Mouse (Mus musculus) liver, embryonic 14.5 days (tissue): Measurements from ENCODE around the gene Ppm1l. TPM values are rescaled to one million over a fixed set of nuclear protein-coding genes. Genes with fewer than 3 reads are reported as not detected.

ENCODE experiments used
- ATAC-seq: fragments of 200-750 bp; cut with Nextera tagmentation; 2 replicates; pipeline ENCODE4 v1.8.0; 2017; ENCODE audit warnings: moderate number of reproducible peaks, mild to moderate bottlenecking, moderate library complexity; ENCODE audit not compliant: insufficient read depth
- DNase-seq, 3 experiments: peaks; one replicate each; pipeline ENCODE4 v3.0.0-alpha.2; 2012 to 2013; ENCODE audit warnings: low read depth in 3 of 3, low spot score in 3 of 3
- H3K27ac ChIP-seq: fragments of 300-500 bp; sonication (generic); 2 replicates; pipeline ENCODE4 v1.5.1; 2014; ENCODE audit warnings: moderate library complexity, mild to moderate bottlenecking, control low read depth, inconsistent platforms
- H3K27me3 ChIP-seq: fragments of 300-500 bp; sonication (generic); 2 replicates; pipeline ENCODE4 v1.6.1; 2014; ENCODE audit warnings: mild to moderate bottlenecking, low read length, moderate library complexity; ENCODE audit not compliant: control insufficient read depth, insufficient read depth
- H3K36me3 ChIP-seq: fragments of 300-500 bp; sonication (generic); replicated peaks from 2 replicates; pipeline ENCODE4 v1.6.1; 2014; ENCODE audit warnings: low read depth; ENCODE audit not compliant: control insufficient read depth, insufficient read depth
- H3K4me1 ChIP-seq, 2 experiments: fragments of 200-500 bp in 1 of 2; fragments of 300-500 bp in 1 of 2; sonication (generic) in 1 of 2; replicated peaks; 2 replicates each; pipeline ENCODE4 v1.6.1; 2012 to 2014; ENCODE audit warnings: antibody characterized with exemption in 1 of 2, inconsistent platforms in 1 of 2, low read length in 1 of 2; ENCODE audit not compliant: control insufficient read depth in 2 of 2, insufficient read depth in 2 of 2
- H3K4me2 ChIP-seq: fragments of 300-500 bp; sonication (generic); 2 replicates; pipeline ENCODE4 v1.6.1; 2014; ENCODE audit warnings: low read depth, mild to moderate bottlenecking, control low read depth, moderate library complexity
- H3K4me3 ChIP-seq, 2 experiments: fragments of 200-500 bp in 1 of 2; fragments of 300-500 bp in 1 of 2; sonication (generic) in 1 of 2; 2 replicates each; pipeline ENCODE4 v1.5.1; 2012 to 2014; ENCODE audit warnings: low read depth in 2 of 2, low read length in 2 of 2, mild to moderate bottlenecking in 2 of 2, control low read depth in 1 of 2, inconsistent platforms in 1 of 2, moderate library complexity in 1 of 2; ENCODE audit not compliant: insufficient read depth in 1 of 2
- H3K9ac ChIP-seq: fragments of 300-500 bp; sonication (generic); replicated peaks from 2 replicates; pipeline ENCODE4 v1.6.1; 2014; ENCODE audit warnings: mild to moderate bottlenecking, control low read depth, moderate library complexity
- H3K9me3 ChIP-seq: fragments of 300-500 bp; sonication (generic); 2 replicates; pipeline ENCODE4 v1.6.1; 2016; ENCODE audit warnings: low read length, mixed read lengths; ENCODE audit not compliant: control insufficient read depth
- CTCF ChIP-seq: IDR thresholded peaks from 2 replicates; pipeline ENCODE4 v1.5.1; 2016; ENCODE audit warnings: antibody characterized with exemption, low read depth, control low read depth
- EP300 ChIP-seq: IDR thresholded peaks from 2 replicates; pipeline ENCODE4 v1.6.1; 2016; ENCODE audit warnings: antibody characterized with exemption, low read depth
- WGBS: fragments of 180-500 bp; shearing (Covaris S2); extraction: QIAGEN DNeasy Blood & Tissue Kit; methylation state at CpG from one replicate; pipeline ENCODE4 v1.1.7; 2014; ENCODE audit not compliant: insufficient replicate concordance; 5-methylcytosine and 5-hydroxymethylcytosine counted together
- polyA plus RNA-seq, 2 experiments: library from polyadenylated mRNA; depleted of rRNA in 1 of 2; stranded (reverse) in 1 of 2; unstranded in 1 of 2; fragments of >200 nt; fragmentation: Nextera tagmentation in 1 of 2; extraction: Ambion mirVana in 1 of 2; gene quantifications; 2 replicates each; pipeline versions ENCODE4 v1.2.1 to v1.2.3; 2012 to 2014

Gene Ppm1l
- polyA plus RNA-seq, 2 experiments, result 2.4 to 3.7 TPM

DNA sequence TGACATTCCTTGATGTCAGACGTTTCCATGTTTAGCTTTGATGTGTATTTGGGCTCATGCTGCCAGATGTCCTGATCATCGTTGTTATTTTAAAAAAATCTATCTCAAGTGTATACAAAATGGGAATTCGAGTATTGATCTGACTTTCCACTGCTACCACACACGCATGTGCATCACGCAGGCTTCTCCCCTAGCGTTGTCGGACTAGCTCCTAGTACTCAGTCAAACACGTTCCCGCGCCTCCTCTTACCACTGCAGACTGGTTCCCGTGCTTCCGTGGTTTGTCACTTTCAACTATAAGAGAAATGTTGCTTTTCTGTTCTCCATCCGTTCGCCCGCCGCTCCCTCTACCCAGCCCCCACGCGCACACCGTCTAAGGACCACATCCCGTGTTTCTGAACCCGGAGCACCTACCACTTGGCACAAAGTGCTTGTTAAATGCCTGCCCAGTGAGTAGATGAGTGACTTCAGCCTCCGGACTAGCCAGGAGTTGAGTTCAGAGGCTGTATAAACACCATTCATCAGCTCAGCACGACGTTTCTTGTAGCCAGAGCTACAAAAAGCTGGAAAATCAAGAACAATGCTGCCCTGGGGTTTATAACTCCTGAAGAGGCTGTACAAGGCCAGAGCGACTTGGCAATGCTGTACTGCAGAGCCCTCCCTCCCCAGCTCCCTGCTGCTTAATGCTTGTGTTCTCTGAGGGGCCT is 219.4 kb downstream of the Ppm1l start:
- Histone ChIP-seq H3K9me3 (no peaks in the 10 kb centered on the region), H3K36me3 (no peaks in the 10 kb centered on the region), H3K9ac (no peak overlapping the region), H3K4me2 (no peak overlapping the region), H3K4me3 (no peak overlapping the region), H3K27ac (no peak overlapping the region), H3K4me1 (no peaks in the 10 kb centered on the region), H3K27me3 (no peaks in the 10 kb centered on the region)
- no peak for DNase-seq
- 80% methylated on average over 25 of the region's 25 CpGs for WGBS
- no peak for ATAC-seq
- no peak for TF ChIP-seq CTCF
- TF ChIP-seq EP300, result no peak

DNA sequence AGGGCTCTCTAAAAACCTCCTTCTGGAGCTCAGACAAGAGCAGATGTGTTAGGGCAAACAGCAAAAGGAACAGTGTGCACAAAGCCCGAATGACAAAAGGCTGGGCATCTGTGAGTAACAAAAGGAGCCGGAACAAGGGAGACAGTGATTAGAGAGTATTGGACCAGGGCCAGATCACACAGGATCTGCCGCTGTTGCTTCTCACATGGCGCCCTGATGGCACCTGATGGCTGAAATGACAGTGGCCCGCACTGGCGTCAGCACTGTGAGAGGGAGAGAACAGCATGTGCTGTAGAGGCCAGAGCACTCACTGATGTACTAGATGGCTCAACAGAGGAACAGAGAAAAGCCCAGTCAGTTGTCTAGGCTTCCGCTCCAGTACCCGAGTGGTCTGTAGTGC is 226.3 kb downstream of the Ppm1l start:
- no peak for DNase-seq
- no peaks in the 10 kb centered on the region for H3K36me3 ChIP-seq
- WGBS, result 85% methylated on average over 8 of the region's 8 CpGs
- no peak for TF ChIP-seq CTCF
- no peak overlapping the region for H3K4me2 ChIP-seq
- H3K4me3 ChIP-seq, result no peak overlapping the region
- no peak for ATAC-seq
- no peaks in the 10 kb centered on the region for H3K4me1 ChIP-seq
- no peak overlapping the region for H3K9ac ChIP-seq
- H3K9me3 ChIP-seq, result no peaks in the 10 kb centered on the region
- no peaks in the 10 kb centered on the region for H3K27me3 ChIP-seq
- no peak overlapping the region for H3K27ac ChIP-seq

DNA sequence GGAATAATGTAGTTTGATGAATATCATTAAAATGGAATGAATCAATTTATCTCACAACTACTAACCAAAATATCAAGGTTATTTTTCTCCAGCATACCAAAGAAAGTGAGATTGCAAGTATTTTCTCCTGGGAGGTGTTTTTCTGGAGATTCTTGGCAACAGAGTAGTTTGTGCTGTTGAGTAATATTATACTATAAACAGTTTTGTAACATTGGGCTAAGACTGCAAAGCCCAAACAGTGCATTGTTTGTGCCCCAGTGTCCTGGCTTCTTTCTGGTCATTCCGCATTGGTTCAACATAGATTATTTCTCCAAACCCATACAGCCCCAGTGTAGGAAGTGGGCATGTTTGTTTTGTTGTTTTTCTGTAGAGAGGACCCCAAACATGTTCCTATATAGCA is 227.1 kb downstream of the Ppm1l start:
- no peak overlapping the region for H3K4me3 ChIP-seq
- H3K4me1 ChIP-seq, result no peaks in the 10 kb centered on the region
- no peak for DNase-seq
- H3K9me3 ChIP-seq, result no peaks in the 10 kb centered on the region
- H3K4me2 ChIP-seq, result no peak overlapping the region
- no peak for ATAC-seq
- H3K36me3 ChIP-seq, result no peaks in the 10 kb centered on the region
- TF ChIP-seq EP300 (no peak), CTCF (no peak)
- H3K9ac ChIP-seq, result no peak overlapping the region
- WGBS, result 86% methylated on average over 1 of the region's 1 CpGs
- no peak overlapping the region for H3K27ac ChIP-seq
- H3K27me3 ChIP-seq, result no peaks in the 10 kb centered on the region

DNA sequence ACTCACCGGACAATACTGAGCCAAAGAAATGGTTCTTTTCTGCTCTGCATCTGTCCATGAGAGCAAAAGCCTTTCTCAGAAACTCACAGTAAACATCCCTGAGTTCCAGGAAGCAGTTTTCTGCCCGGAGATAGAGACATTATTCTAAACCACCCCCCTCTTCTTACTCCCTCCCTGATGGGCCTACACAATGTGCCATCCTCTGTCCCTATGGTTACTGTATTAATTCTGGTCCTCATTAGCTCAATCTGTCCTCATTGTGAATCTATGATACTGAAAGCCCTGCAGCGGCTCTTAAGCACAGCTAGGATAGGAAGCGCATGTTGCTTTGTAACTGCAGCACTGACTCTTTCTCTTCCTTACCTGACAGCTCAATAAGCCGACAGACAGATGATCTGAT is 228.4 kb downstream of the Ppm1l start:
- Histone ChIP-seq H3K4me1 (no peaks in the 10 kb centered on the region), H3K9ac (no peak overlapping the region), H3K27me3 (no peaks in the 10 kb centered on the region), H3K4me2 (no peak overlapping the region), H3K27ac (no peak overlapping the region), H3K4me3 (no peak overlapping the region), H3K9me3 (no peaks in the 10 kb centered on the region), H3K36me3 (no peaks in the 10 kb centered on the region)
- ATAC-seq (no peak), DNase-seq (no peak)
- TF ChIP-seq EP300 (no peak), CTCF (no peak)
- 70% methylated on average over 5 of the region's 5 CpGs for WGBS

DNA sequence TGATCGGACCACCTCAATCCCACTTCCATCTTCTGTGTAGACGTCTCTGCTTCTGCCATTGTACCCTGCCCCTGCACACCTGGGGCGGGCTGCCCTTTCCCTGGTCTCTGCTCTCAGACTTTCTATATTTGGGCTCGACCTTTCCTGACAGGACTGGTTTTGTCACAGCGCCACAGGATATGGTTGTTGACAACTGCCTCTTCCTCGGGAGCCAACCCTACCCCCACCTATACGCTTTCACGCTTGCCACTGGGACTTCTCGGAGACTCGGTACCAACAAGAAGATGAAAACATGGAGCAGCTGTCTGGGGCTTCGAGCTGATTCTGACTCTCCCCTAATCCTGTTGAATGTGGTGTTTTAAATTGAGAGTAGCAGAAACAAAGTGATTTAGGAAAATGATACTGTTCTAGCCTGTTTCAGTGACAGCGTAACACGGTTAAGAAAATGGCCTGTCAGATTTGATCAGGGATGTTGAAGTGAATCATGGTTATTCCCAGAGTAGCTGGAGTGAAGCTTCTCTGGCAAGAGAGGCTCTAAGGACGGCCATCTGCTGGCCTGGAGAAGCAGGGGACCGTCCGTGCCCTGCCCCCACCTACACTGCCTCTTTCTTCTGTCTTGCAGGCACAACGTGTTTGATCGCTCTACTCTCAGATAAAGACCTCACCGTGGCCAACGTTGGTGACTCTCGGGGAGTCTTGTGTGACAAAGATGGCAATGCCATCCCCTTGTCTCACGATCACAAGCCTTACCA is 232.2 kb downstream of the Ppm1l start:
- Histone ChIP-seq H3K27me3 (no peaks in the 10 kb centered on the region), H3K9me3 (no peaks in the 10 kb centered on the region), H3K9ac (no peak overlapping the region), H3K4me2 (no peak overlapping the region), H3K4me3 (no peak overlapping the region), H3K4me1 (no peaks in the 10 kb centered on the region), H3K36me3 (no peaks in the 10 kb centered on the region), H3K27ac (no peak overlapping the region)
- no peak for ATAC-seq
- DNase-seq, result no peak
- 63% methylated on average over 22 of the region's 22 CpGs for WGBS
- no peak for TF ChIP-seq EP300
- no peak for TF ChIP-seq CTCF
